Mouse (Mus musculus) ES-E14 (cell line): Measurements from ENCODE around the gene Slc2a13.

Experiments used
- HCFC1 ChIP-seq: IDR thresholded peaks from 2 replicates; pipeline ENCODE4 v1.6.1; 2012; ENCODE audit warnings: low read length, inconsistent platforms, borderline replicate concordance; ENCODE audit not compliant: insufficient read depth
- MAFK ChIP-seq: IDR thresholded peaks from 2 replicates; pipeline ENCODE4 v1.6.1; 2014; ENCODE audit warnings: mild to moderate bottlenecking, low read depth, low read length, inconsistent platforms; ENCODE audit not compliant: insufficient read depth
- ZNF384 ChIP-seq: IDR thresholded peaks from 2 replicates; pipeline ENCODE4 v1.6.1; 2012; ENCODE audit warnings: low read depth, low read length, inconsistent platforms

- TF ChIP-seq HCFC1 (no peak), ZNF384 (no peak), MAFK (no peak)
These were observed 43.0 kb upstream of the Slc2a13 start for GRCm38 (mm10) chr15:91616016-91616415.
